Mouse (Mus musculus) spleen, embryonic (tissue): ENCODE measurements around the gene Tmem59l.

Source experiments
- CTCF ChIA-PET: fragments of 350-600 bp; sonication (Branson Sonifier 250); formaldehyde crosslinking; loops from one replicate; lab custom pipeline; 2022; lab: Charles Lee

Gene Tmem59l

DNA sequence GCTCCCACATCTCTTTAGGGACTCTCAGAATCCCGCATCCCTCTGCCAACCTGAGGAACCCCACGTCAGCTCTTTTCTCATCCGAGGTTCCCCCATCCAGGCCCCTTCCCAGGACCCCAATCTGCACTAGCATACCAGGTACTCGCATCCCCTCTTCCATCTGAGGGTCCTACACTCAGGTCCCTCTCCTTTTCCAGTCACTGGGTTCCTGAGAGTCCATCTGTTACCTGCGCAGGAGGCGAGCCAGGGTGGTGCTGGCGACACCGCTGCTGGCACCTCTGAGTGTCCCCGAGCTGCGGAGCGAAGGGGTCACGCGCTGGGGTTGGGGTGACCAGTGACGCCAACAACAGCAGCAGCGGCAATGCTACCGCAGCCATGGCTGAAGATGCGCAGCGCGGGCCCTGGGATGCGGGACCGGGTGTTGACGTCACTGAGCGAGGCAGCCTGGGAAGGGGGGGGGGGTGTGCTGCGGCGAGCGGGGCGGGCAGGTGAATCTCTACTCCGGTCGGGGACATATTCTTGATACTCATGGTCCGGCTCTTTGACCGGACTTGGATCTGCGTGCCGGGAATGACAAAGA lies at the start of gene Tmem59l:
TSS of gene Tmem59l (minus strand) at position 418 of the 580 bp plus-strand sequence.
- CTCF ChIA-PET = no interaction called here

DNA sequence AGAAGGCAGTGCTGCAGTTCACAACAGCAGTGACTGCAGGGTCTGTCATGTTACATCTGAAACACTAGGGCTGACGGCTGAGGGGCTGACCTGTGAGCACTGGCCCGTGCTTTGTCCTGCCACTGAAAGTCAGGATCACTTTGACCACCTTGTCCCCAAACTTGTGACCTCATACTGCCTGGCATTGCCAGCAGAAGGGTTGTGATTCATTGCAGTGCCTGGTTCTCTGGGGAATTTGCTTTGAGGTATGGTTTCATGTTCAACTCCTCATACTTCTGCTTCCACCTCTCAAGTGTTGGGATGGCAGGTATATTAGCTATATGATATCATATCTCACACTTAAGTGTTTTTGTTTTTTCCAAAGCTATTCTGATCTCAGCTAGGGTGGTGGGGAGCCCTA lies 48.5 kb upstream of the Tmem59l start:
- CTCF ChIA-PET = no interaction called here

- CTCF ChIA-PET = no interaction called here
Observed at GRCm38 (mm10) chr8:70535221-70535620, 48.1 kb upstream of the Tmem59l start.

DNA sequence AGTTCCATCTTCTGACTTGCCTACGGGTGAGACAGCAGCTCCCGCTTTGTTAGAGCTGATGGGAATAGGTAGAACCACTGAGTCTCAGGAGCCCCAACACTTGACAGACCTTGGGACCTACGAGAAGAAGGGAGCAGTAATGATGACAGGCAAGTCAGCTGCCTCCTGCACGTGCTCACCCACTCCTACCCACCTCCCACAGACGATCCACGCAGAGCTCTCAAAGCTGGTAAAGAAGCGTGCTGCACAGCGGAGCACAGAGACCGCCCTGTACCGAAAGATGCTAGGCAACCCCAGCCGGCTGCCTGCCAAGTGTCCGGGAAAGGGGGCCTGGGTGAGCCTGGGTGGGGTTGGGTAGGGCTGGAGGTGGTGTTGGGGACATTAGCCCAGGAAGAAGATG lies 47.1 kb upstream of the Tmem59l start:
- CTCF ChIA-PET = no interaction called here

DNA sequence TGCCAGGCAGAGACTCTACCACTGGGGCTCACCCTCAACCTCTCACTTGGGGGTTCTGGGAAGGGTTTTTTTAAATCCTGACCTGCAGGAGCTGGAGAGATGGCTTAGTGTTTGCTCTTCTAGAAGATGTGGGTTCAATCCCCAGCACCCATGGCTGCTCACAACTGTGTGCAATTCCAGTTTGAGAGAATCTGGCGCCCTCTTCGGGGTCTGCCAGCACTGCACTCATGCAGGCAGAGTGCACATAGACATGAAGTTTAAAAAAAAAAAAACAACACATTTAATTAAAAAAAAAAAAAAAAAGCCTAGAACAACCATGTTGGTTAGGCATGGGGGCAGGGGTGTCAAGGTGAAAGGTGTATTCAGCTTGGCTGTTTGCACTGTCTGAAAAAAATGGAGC lies 43.2 kb upstream of the Tmem59l start:
- CTCF ChIA-PET = interaction anchor here (0.7 kb wide), 1 partner anchor 38 kb away, joined by 11 read pairs; no protein-coding TSS in a partner anchor

- CTCF ChIA-PET = interaction anchor here (0.5 to 0.7 kb wide), 2 partner anchors 39 to 335 kb away, joined by 3 to 11 read pairs; no protein-coding TSS in a partner anchor
Observed at GRCm38 (mm10) chr8:70529741-70530161, 42.6 kb upstream of the Tmem59l start.

DNA sequence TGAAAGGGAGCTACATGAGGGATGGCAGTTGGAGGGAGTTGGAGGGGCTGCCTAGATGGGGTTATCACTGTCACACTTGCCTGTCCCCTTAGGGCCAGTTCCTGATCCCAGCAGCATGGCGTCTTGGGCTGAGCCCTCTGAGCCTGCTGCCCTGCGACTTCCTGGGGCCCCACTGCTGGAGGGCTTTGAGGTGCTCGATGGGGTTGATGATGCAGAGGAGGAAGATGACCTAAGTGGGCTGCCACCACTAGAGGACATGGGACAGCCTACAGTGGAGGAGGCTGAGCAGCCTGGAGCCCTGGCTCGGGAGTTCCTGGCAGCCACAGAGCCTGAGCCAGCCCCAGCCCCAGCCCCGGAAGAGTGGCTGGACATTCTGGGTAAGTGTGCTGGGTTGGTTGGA lies 42.1 kb upstream of the Tmem59l start:
- CTCF ChIA-PET = interaction anchor here (0.5 to 0.7 kb wide), 2 partner anchors 22 to 335 kb away, joined by 3 to 8 read pairs; no protein-coding TSS in a partner anchor

DNA sequence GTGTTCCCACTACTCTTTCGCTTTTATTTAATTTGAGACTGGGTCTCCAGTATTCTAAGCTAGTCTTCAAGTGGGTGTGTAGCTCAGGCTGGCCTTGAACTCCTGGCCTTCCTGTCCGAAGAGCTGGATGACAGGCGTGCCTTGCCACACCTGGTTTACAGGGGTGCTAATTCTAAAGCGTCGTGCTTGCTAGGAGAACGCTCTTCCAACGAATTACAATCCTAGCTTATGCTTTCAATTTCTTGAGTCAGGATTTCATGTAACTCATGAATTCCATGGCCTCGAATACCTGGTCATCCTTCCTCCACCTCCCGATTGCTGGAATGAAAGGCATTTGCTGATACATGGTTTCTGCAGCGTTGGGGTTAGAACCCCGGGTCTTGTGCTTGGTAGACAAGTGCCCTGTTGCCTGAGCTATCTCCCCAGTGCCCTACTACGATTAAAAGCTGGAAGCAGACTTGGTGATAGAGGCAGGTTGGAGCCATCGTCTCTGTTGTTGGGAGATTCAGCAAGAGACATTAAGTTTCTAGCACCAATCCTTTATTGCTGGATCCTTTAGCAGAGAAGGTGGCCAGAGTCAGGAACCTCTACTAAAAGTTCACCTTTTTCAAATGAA lies 41.1 kb upstream of the Tmem59l start:
- CTCF ChIA-PET = interaction anchor here (0.5 kb wide), 1 partner anchor 104 kb away, joined by 3 read pairs; no protein-coding TSS in a partner anchor

DNA sequence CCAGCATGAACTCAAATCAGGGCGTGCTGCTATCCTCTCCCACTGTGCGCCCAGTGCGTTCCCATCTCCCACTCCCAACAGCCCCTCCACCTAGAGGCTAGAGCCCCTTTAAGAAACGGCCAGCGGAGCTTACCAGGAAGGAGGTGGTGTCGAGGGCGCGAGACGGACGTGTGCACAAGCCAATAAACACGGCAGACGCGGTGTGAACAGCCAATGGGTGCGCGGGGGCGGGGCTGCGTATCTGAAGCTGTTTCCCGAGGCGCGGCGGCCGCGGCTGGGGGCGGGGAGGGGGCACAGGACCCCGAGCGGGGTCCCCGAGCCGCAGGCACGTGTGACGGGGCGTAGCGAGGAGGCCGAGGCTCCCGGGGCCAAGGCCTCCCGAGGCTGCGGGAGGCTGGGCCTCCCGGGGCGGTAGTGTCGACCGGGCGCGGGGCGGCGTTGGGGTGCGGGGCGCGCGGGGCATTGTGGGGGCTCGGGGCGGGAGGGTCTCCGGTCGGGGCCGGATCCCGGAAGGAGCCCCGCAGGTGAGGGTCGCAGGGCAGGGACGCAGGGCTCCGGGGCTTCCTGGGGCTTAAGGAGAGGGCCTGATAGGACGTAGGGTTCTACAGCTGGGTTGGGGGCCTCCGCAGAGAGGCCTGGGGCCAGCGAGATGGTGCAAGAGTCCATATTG lies 40.5 kb upstream of the Tmem59l start, which contains the start of the genes Fkbp8 and Kxd1:
TSS of gene Fkbp8 (plus strand) at position 213 of the 670 bp plus-strand sequence.
TSS of gene Kxd1 (minus strand) at position 445 of the 670 bp plus-strand sequence.
- CTCF ChIA-PET = interaction anchor here (0.5 kb wide), 1 partner anchor 103 kb away, joined by 3 read pairs; no protein-coding TSS in a partner anchor

GRCm38 (mm10) chr8:70527111-70527511 lies 40.0 kb upstream of the Tmem59l start:
- CTCF ChIA-PET = interaction anchor here (1.6 kb wide), 1 partner anchor 58 kb away, joined by 3 read pairs; no protein-coding TSS in a partner anchor

- CTCF ChIA-PET = interaction anchor here (0.5 to 1.3 kb wide), 2 partner anchors 11 to 239 kb away, joined by 3 to 5 read pairs; no protein-coding TSS in a partner anchor
Observed at GRCm38 (mm10) chr8:70522592-70523403, 35.6 kb upstream of the Tmem59l start.

DNA sequence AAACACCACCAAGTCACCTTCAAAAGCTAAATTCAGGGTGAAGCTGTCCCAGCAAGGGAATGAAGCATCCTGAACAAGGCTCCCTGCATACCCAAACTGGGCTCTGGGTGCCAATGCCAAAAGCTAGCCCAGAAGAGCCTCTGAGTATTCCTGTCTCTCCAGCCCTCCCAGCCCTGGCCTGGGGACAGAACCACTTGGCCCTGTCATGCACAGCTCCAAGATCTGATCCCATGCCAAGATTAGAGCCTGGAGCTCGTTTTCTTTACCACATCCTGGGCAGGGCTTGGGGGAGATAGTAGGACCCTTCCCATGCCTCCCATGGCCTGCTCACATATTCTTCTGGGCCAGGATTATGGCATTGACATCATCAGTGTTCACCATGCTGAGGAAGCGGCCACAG lies 32.4 kb upstream of the Tmem59l start:
- CTCF ChIA-PET = interaction anchor here (0.6 kb wide), 1 partner anchor 8 kb away, joined by 5 read pairs; no protein-coding TSS in a partner anchor

DNA sequence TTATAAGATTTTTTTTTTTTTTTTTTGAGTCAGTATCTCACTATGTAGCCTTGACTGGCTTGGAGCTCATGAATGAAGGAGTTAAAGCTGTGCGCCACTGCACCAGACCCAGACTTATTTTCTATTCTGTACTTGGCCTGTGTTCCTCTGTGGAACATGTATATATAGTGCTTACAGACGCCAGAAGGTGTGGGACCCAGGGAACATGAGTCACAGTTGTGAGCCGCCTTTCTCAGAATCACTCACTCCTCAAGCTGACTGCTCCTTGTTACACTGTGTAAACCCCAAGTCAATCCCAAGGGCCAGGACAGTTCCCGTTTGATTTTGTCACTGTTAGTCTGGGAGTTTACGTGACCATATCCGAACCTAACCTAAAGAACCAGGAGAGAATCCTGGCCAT lies 31.9 kb upstream of the Tmem59l start:
- CTCF ChIA-PET = interaction anchor here (0.6 kb wide), 1 partner anchor 8 kb away, joined by 5 read pairs; no protein-coding TSS in a partner anchor

- CTCF ChIA-PET = no interaction called here
Observed at GRCm38 (mm10) chr8:70517940-70518643, 30.9 kb upstream of the Tmem59l start.

- CTCF ChIA-PET = interaction anchor here (0.6 kb wide), 1 partner anchor 982 kb away, joined by 5 read pairs; no protein-coding TSS in a partner anchor
Observed at GRCm38 (mm10) chr8:70513441-70513840, 26.3 kb upstream of the Tmem59l start.

- CTCF ChIA-PET = interaction anchor here (0.7 to 1.4 kb wide), 2 partner anchors 11 to 141 kb away, joined by 3 read pairs; no protein-coding TSS in a partner anchor
Observed at GRCm38 (mm10) chr8:70512253-70512903, 25.2 kb upstream of the Tmem59l start.

GRCm38 (mm10) chr8:70511770-70512169 lies 24.6 kb upstream of the Tmem59l start:
- CTCF ChIA-PET = interaction anchor here (0.7 to 1.4 kb wide), 4 partner anchors 8 to 141 kb away, joined by 3 to 5 read pairs (median 3); no protein-coding TSS in a partner anchor

DNA sequence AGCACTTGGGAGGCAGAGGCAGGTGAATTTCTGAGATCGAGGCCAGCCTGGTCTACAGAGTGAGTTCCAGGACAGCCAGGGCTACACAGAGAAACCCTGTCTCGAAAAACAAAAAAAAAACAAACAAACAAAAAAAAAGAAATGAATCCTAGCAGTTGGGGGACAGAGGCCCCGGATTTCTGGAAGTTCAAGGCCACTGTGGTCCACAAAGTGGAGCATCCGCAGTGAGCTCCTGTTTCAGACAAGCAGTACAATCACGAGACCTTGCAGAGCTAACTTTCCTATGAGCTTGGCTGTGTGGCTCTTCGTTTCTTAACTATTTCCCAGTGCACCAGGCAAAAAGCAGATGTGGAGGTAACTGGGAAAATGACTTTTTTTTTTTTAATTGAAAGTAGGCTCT lies 24.0 kb upstream of the Tmem59l start:
- CTCF ChIA-PET = interaction anchor here (0.7 to 1.4 kb wide), 5 partner anchors 8 to 1927 kb away, joined by 3 to 5 read pairs (median 3); no protein-coding TSS in a partner anchor

- CTCF ChIA-PET = interaction anchor here (0.7 to 1.9 kb wide), 2 partner anchors 28 to 1927 kb away, joined by 3 to 6 read pairs; partner anchors contain the start of gene Ell
Observed at GRCm38 (mm10) chr8:70510228-70510915, 23.2 kb upstream of the Tmem59l start, which contains the start of gene Uba52. Uba52 (minus strand) TSS chr8:70510801.
